Mouse (Mus musculus): ENCODE data around the gene Olfr113. TPM values are rescaled to one million over a fixed set of nuclear protein-coding genes. Genes with fewer than 3 reads are reported as not detected.

Gene Olfr113
- not detected for polyA plus RNA-seq (2014; fragmentation: Illumina TruSeq; extraction: RNeasy Lipid Tissue Mini Kit (QIAGEN cat#74804))

GRCm38 (mm10) chr17:37577563-37577962, at the start of gene Olfr113:
Olfr113 (minus strand) TSS chr17:37577663.

DNA sequence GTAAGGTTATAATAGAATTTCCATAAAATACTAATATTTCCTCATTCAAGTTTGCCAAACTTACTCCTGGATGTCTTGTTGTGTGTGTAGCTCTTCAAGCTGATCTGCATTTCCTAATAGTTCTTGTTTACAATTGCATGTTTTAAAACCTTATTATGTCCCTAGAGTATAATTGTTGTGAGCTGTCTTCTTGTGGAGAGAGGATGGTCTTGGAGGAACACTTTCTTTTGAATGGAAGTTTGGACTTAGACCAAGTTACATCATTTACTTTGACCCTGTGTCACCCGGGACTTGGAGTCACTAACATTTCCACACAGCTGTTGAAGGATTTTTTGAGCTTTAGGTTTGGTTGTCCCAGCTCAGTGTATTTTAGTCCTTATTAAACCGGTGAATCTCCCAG, 49.5 kb upstream of the Olfr113 start, which contains the start of the genes Olfr115 and Olfr116:
TSS of gene Olfr115 (minus strand) at position 101 of the 400 bp plus-strand sequence.
TSS of gene Olfr116 (minus strand) at position 191 of the 400 bp plus-strand sequence.

DNA sequence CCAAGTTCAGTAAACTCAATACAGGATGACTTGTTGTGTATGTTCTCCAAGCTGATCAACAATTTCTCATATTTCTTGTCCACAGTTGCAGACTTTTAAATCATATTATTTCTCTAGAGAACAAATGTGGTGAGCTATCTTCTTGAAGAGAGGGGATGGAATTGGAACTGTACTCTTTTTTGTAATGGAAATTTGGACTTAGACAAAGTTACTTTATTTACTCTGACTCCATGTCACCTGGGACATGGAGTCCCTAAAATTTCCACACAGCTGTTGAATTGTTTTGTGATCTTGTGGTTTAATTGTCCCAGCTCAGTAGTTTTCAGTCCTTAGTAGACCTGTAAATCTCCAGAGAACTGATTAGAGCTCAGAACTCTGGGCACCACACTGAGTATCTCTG, 15.2 kb upstream of the Olfr113 start, which contains the start of gene Olfr114:
TSS of gene Olfr114 (minus strand) at position 101 of the 400 bp plus-strand sequence.

GRCm38 (mm10) chr17:37569351-37569750, 8.1 kb downstream of the Olfr113 start, which contains the start of gene Olfr112:
Olfr112 (minus strand) TSS chr17:37569451.

Other genes starting within 250 kb of the Olfr113 start
- not detected for gene Olfr103, start 238.0 kb downstream of the Olfr113 start, polyA plus RNA-seq (2014; fragmentation: Illumina TruSeq; extraction: RNeasy Lipid Tissue Mini Kit (QIAGEN cat#74804))
- not detected for gene Olfr104-ps, start 218.1 kb downstream of the Olfr113 start, polyA plus RNA-seq (2014; fragmentation: Illumina TruSeq; extraction: RNeasy Lipid Tissue Mini Kit (QIAGEN cat#74804))
- not detected for gene Olfr105-ps, start 198.6 kb downstream of the Olfr113 start, polyA plus RNA-seq (2014; fragmentation: Illumina TruSeq; extraction: RNeasy Lipid Tissue Mini Kit (QIAGEN cat#74804))
- not detected for gene Olfr106-ps, start 187.3 kb downstream of the Olfr113 start, polyA plus RNA-seq (2014; fragmentation: Illumina TruSeq; extraction: RNeasy Lipid Tissue Mini Kit (QIAGEN cat#74804))
- not detected for gene Olfr107, start 178.4 kb downstream of the Olfr113 start, polyA plus RNA-seq (2014; fragmentation: Illumina TruSeq; extraction: RNeasy Lipid Tissue Mini Kit (QIAGEN cat#74804))
- gene Olfr108, start 132.2 kb downstream of the Olfr113 start, polyA plus RNA-seq (2014; fragmentation: Illumina TruSeq; extraction: RNeasy Lipid Tissue Mini Kit (QIAGEN cat#74804)), result not detected
- gene Olfr109, start 118.7 kb downstream of the Olfr113 start, polyA plus RNA-seq (2014; fragmentation: Illumina TruSeq; extraction: RNeasy Lipid Tissue Mini Kit (QIAGEN cat#74804)), result not detected
- 1.7 TPM for gene H2-M2, start 94.1 kb downstream of the Olfr113 start, polyA plus RNA-seq (2014; fragmentation: Illumina TruSeq; extraction: RNeasy Lipid Tissue Mini Kit (QIAGEN cat#74804))
- not detected for gene Olfr110, start 85.2 kb downstream of the Olfr113 start, polyA plus RNA-seq (2014; fragmentation: Illumina TruSeq; extraction: RNeasy Lipid Tissue Mini Kit (QIAGEN cat#74804))
- gene Olfr111, start 69.6 kb downstream of the Olfr113 start, polyA plus RNA-seq (2014; fragmentation: Illumina TruSeq; extraction: RNeasy Lipid Tissue Mini Kit (QIAGEN cat#74804)), result 0.34 TPM
- not detected for gene Olfr112, start 8.2 kb downstream of the Olfr113 start, polyA plus RNA-seq (2014; fragmentation: Illumina TruSeq; extraction: RNeasy Lipid Tissue Mini Kit (QIAGEN cat#74804))
- not detected for gene Olfr114, start 15.1 kb upstream of the Olfr113 start, polyA plus RNA-seq (2014; fragmentation: Illumina TruSeq; extraction: RNeasy Lipid Tissue Mini Kit (QIAGEN cat#74804))
- gene Olfr115, start 49.4 kb upstream of the Olfr113 start, polyA plus RNA-seq (2014; fragmentation: Illumina TruSeq; extraction: RNeasy Lipid Tissue Mini Kit (QIAGEN cat#74804)), result not detected
- gene Olfr116, start 49.5 kb upstream of the Olfr113 start, polyA plus RNA-seq (2014; fragmentation: Illumina TruSeq; extraction: RNeasy Lipid Tissue Mini Kit (QIAGEN cat#74804)), result not detected
- not detected for gene Olfr117, start 86.1 kb upstream of the Olfr113 start, polyA plus RNA-seq (2014; fragmentation: Illumina TruSeq; extraction: RNeasy Lipid Tissue Mini Kit (QIAGEN cat#74804))
- not detected for gene Olfr118, start 89.3 kb upstream of the Olfr113 start, polyA plus RNA-seq (2014; fragmentation: Illumina TruSeq; extraction: RNeasy Lipid Tissue Mini Kit (QIAGEN cat#74804))
- not detected for gene Olfr119, start 118.9 kb upstream of the Olfr113 start, polyA plus RNA-seq (2014; fragmentation: Illumina TruSeq; extraction: RNeasy Lipid Tissue Mini Kit (QIAGEN cat#74804))
- not detected for gene Olfr120, start 144.1 kb upstream of the Olfr113 start, polyA plus RNA-seq (2014; fragmentation: Illumina TruSeq; extraction: RNeasy Lipid Tissue Mini Kit (QIAGEN cat#74804))
- not detected for gene Olfr121, start 171.2 kb upstream of the Olfr113 start, polyA plus RNA-seq (2014; fragmentation: Illumina TruSeq; extraction: RNeasy Lipid Tissue Mini Kit (QIAGEN cat#74804))
- not detected for gene Olfr122, start 190.9 kb upstream of the Olfr113 start, polyA plus RNA-seq (2014; fragmentation: Illumina TruSeq; extraction: RNeasy Lipid Tissue Mini Kit (QIAGEN cat#74804))
- not detected for gene Olfr123, start 215.9 kb upstream of the Olfr113 start, polyA plus RNA-seq (2014; fragmentation: Illumina TruSeq; extraction: RNeasy Lipid Tissue Mini Kit (QIAGEN cat#74804))
- not detected for gene Olfr124, start 222.2 kb upstream of the Olfr113 start, polyA plus RNA-seq (2014; fragmentation: Illumina TruSeq; extraction: RNeasy Lipid Tissue Mini Kit (QIAGEN cat#74804))